Mouse (Mus musculus) layer of hippocampus, adult 11-12 months (tissue): Measurements from ENCODE around the gene Tfg.
A peak's percentile ranks its signal among the peaks of the same experiment; 100 is the strongest.

ENCODE experiments used
- DNase-seq: peaks from one replicate; pipeline ENCODE4 v3.0.0; 2022; ENCODE audit warnings: low spot score

Tfg gene

DNA sequence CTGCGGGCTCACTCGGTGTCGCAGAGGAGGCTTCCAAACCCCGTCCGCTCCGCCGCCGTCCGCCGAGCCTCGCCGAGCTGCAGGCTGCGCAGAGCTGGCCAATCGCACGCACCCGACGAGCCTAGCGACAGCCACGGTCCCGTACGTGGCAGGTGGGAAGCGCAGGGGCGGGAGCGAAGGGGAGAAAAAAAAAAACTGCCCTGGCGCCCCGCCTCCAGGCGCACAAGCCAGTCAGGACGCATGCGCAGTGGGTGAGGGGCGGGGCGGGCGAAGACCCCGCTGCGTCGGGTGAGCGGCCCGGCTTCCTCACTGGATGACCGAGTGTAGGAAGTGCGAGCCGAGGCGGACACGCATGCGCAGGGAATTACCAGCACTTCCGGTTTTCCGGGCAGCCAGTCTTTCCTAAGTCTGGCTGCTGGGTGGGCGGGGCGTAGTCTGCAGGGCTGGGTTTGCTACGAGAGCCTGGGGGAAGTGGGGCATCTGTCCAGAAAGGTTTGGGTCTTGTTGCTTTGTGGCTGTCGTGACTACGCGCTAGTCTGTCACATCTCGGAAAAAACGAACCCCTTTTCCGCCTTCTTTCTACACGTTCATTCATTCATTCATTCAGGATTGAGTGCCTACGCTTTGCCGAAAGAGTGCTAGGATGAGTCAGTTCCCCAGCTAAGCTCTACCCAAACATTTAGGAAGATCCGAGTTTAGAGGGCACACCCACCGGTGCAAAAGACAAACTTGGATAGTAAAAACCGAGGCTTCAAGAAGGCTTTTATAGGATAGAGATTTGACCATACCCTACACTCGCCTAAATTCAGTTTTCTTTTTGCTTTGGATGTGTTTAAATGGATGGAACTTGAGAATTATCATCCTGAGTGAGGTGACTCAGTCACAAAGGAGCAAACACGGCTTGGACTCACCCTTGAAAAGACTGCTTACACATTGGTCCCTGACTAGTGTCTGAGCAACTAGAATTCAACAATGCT, at the start of gene Tfg:
Gene Tfg (minus strand): TSS at position 227 of the 977 bp plus-strand sequence.
- DNase-seq, result peak; percentile 99

GRCm38 (mm10) chr16:56729060-56729459, 11.8 kb upstream of the Tfg start:
- DNase-seq, result no peak

- no peak for DNase-seq
Observed at GRCm38 (mm10) chr16:56724927-56725326, 7.7 kb upstream of the Tfg start.

DNA sequence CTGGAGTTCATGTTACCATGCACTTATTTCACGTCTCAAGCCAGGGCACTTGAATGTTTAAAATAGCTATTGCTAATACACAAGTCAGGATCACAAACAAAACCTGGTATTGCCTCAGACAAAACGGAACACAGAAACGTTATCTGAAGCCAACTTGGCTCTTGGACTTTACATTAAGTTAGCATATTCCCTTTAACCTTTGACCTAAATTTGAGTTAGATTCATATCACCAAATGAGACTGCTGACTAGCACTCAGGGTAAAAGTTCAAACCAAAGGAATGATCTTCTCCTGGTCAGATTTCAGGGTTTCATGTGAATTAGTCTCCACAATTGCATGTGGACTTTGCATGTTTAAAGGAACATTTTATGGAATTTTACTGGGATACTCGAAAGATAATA, 5.1 kb upstream of the Tfg start:
- no peak for DNase-seq

GRCm38 (mm10) chr16:56719031-56719430, 1.8 kb upstream of the Tfg start:
- DNase-seq, result no peak

DNA sequence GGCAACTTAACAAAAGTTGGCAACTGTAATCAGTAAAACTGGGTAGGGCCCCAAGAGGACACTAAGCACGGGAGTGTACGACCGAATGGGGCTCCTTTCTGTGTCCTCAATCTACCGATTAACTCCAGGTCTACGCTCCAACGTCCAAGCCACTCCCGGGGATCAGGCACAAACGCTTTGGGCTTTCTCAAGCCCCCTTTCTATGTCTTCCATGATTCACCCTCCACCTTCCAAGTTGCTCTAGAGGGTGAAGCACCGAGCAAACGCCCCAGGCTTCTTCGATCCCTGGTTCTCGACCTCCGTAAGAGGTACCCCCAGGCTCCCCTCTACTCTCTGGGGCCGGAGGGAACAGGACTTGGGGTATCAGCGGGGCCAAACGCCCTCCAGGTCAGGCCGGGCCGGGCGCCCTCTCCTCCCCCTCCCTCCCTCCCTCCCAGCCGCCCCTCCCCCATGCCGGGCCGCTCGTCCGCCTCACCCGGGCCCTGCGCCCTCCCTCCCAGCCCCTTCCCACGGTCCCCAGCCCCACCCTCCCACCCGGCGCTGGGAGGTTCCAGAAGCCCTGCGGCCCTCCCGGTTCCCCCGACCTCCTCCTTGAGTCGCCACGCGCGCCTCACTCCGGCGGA, 582 bp downstream of the Tfg start:
- no peak for DNase-seq

- no peak for DNase-seq
Observed at GRCm38 (mm10) chr16:56715608-56716007, 1.6 kb downstream of the Tfg start.

DNA sequence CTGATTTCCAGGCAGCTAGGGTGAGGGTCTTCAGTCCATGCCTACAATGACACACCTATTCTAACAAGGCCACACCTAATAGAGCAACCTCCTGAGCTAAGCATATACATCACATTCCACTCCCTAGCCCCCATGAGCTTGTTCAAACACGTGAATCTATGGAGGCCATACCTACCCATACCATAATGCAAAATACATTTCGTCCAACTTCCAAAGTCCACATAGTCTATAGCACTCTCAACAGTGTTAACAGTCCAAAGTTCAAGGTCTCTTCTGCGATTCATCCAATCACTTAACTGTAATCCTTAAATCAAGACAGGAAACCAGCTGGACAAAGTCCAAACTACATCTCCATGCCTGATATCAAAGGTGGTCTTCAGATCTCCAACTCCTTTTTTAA, 7.2 kb downstream of the Tfg start:
- no peak for DNase-seq

DNA sequence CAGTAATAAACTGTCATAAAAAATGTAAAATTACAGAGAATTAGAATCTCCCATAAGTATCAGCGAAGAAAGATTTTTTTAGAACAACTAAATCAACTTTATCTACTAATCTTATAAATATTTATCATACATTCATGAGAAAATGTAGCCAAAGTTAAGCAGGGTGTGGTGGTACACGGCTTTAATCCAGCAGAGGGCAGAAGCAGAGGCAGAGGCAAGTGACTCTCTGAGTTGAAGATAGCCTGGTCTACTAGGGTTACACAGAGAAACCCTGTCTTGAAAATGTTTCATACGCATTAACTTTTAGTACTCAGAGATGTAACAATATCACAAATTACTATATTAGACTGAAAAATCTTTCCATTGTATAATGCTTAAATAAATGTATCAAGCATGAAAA, 11.5 kb downstream of the Tfg start:
- no peak for DNase-seq

GRCm38 (mm10) chr16:56700898-56701297, 16.4 kb downstream of the Tfg start:
- no peak for DNase-seq

DNA sequence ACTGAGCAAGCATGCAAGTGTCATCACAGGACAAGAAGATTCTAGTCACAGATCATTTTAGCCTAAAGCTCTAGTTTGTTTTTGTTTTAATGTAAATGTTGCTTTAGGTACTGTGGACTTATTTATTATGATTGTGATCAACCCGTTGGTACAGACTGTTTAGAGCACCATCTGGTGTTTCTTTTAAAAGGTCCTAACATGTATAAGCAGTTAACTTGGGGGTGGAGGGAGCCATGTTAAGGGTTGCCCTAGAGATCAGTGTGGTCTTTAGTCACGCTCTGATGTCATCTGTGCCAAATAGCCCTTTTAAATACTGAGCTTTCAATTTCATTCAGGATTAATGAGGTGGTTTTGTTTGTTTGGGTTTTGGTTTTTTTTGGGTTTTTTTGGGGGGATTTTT, 20.8 kb downstream of the Tfg start:
- DNase-seq, result no peak

GRCm38 (mm10) chr16:56690715-56691114, 26.5 kb downstream of the Tfg start:
- no peak for DNase-seq

- DNase-seq, result no peak
Observed at GRCm38 (mm10) chr16:56686747-56687146, 30.5 kb downstream of the Tfg start.

DNA sequence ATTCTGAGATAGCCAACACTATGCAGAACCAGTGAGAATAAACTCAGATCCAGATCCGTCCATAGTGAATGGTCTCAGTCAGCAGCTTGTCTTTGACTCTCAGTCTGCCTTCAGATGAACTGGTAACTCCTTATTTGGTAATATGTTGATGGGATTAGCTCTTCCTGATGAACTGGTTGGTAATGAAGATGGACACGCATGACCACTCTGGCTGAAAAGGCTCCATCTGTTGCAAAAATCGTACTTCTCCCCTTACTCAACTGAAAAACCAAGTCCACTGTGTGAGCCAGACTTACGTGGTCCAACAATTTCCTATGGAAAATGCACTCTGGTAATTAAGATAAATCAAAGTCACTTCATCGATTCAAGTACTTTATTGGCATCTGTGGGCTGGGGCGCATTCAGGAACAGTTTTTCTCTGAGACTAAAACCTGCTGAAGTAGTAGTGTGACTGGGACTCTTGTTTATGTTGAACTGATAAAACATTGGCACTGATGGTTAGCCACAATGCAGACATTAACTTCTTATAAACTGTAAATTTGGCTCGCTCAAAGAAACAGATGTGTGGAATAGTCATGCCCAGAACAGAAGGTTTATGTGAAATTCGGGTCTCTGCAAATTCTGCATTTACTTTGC, 36.1 kb downstream of the Tfg start:
- DNase-seq, result no peak

- peak; percentile 33 for DNase-seq
Observed at GRCm38 (mm10) chr16:56677146-56677545, 40.1 kb downstream of the Tfg start.

- no peak for DNase-seq
Observed at GRCm38 (mm10) chr16:56673420-56673819, 43.8 kb downstream of the Tfg start.

GRCm38 (mm10) chr16:56670941-56671340, 46.3 kb downstream of the Tfg start:
- DNase-seq, result no peak

- no peak for DNase-seq
Observed at GRCm38 (mm10) chr16:56669520-56669919, 47.7 kb downstream of the Tfg start.

DNA sequence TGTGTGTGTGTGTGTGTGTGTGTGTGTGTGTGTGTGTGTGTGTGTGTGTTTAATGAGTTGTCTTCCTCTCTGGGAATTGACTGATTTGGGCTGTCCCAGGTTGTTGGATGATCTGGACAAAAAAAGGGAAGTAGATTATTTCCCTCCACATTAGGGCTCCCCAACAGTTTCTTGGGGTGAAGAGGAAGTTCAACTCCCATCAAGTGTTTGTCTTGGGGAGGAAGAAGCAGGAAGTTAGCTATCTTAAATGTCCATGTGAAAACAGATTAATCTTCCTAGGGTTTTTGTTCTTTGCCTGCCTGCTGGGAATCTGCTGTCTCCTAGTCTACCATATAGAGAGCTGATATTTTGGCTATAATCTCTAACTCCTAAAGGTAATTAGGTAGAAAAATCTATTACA, 58.4 kb downstream of the Tfg start:
- no peak for DNase-seq

DNA sequence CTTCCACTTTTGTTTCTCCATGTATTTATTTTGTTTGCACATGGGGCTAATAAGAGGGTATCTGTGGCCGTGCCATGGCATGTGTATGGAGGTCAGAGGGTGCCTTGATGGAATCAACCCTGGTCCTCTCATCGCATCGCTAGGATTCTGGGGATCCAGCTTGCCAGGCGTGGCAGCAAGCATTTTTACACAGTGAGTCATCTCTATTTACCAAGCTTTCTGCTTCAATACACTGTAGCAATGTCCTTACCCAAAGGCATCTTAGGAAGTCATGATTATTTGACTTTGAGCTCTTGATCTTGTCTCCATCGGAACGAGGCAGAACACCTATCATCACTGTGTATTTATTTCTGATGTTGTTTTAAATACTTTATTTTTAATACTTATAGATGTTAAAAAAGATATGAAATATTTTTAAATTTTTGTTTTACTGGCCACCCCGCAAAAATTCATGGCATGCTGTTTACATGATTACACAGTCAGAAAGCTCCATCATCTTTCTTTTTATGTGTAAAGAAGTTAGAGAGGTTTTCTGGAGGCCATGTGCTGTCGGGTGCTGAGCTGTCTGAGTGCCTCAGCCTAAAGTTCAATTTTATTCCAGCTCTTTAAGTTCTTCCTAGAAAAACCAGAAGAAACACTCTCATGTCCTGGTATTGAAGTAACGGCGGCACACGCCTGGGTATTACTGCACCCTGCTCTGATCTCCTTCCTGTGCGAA, 61.9 kb downstream of the Tfg start:
- no peak for DNase-seq

DNA sequence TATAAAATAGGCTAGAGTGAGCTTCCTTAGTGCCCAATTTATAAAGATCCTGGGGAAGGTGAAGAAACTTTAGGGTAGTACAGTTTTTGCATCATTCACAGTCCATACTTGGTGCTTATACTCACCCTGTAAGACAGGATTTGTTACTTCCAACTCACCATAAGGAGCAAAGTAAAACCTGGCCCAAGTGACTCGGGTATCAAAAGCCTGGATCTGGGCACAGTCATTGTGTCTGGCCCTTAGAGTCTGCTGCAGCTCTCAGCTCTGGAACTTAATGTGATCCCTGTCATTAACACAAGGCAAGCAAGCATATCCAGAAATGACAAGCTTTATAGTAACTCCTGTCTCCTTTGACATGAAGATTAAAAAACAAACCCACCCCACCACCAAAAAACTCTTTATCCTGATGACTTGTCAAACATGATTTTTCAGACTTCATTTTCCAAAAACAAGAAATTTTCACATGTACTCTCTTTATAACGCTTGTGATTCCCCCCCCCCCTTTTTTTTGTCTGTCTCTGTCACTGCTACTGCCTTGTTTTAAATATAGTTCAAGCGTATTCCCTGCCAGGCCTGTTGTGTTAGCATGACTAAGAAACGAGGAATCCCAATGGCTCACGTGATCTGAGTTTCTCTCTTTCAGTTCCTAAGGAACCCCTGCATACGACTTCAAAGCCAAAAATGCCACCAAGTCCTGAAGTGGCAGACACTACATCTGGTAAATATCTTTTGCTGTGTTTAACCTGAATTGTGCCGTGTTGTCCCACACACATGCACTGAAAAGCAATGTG, 70.7 kb downstream of the Tfg start:
- no peak for DNase-seq
